Mouse (Mus musculus) midbrain, embryonic 14.5 days (tissue): ENCODE measurements around the gene Tmem206. TPM values are rescaled to one million over a fixed set of nuclear protein-coding genes. Genes with fewer than 3 reads are reported as not detected.

Experiments
- ATAC-seq: fragments of 200-750 bp; cut with Nextera tagmentation; 2 replicates; pipeline ENCODE4 v1.8.0; 2017; ENCODE audit warnings: moderate number of reproducible peaks, moderate library complexity; ENCODE audit not compliant: low FRiP score, low TSS enrichment
- DNase-seq: peaks from one replicate; pipeline ENCODE4 v3.0.0-alpha.2; 2015
- H3K27ac ChIP-seq: fragments of 300-500 bp; sonication (generic); replicated peaks from 2 replicates; pipeline ENCODE4 v1.5.1; 2014; ENCODE audit warnings: mild to moderate bottlenecking, low read depth, low read length, moderate library complexity
- H3K27me3 ChIP-seq: fragments of 300-500 bp; sonication (generic); 2 replicates; pipeline ENCODE4 v1.6.1; 2014; ENCODE audit warnings: low read length, control low read depth, mixed read lengths; ENCODE audit not compliant: control insufficient read depth, insufficient read depth
- H3K36me3 ChIP-seq: fragments of 300-500 bp; sonication (generic); 2 replicates; pipeline ENCODE4 v1.6.1; 2014; ENCODE audit warnings: low read length, control low read depth; ENCODE audit not compliant: control insufficient read depth, insufficient read depth
- H3K4me1 ChIP-seq: fragments of 300-500 bp; sonication (generic); 2 replicates; pipeline ENCODE4 v1.6.1; 2014; ENCODE audit warnings: mild to moderate bottlenecking, antibody characterized with exemption, low read length, control low read depth; ENCODE audit not compliant: control insufficient read depth, insufficient read depth
- H3K4me2 ChIP-seq: fragments of 300-500 bp; sonication (generic); 2 replicates; pipeline ENCODE4 v1.6.1; 2014; ENCODE audit warnings: mild to moderate bottlenecking, low read length, moderate library complexity
- H3K4me3 ChIP-seq: fragments of 300-500 bp; sonication (generic); replicated peaks from 2 replicates; pipeline ENCODE4 v1.5.1; 2014; ENCODE audit warnings: low read depth, low read length
- H3K9ac ChIP-seq: fragments of 300-500 bp; sonication (generic); replicated peaks from 2 replicates; pipeline ENCODE4 v1.6.1; 2014; ENCODE audit warnings: mild to moderate bottlenecking, low read length, moderate library complexity
- H3K9me3 ChIP-seq: fragments of 300-500 bp; sonication (generic); 2 replicates; pipeline ENCODE4 v1.6.1; 2016; ENCODE audit warnings: low read length, control low read depth, mixed read lengths; ENCODE audit not compliant: control insufficient read depth
- WGBS: fragments of 180-500 bp; shearing (Covaris S2); extraction: QIAGEN DNeasy Blood & Tissue Kit; methylation state at CpG from one replicate; pipeline ENCODE4 v1.1.7; 2014; 5-methylcytosine and 5-hydroxymethylcytosine counted together
- polyA plus RNA-seq: library from polyadenylated mRNA; unstranded; fragments of >200 nt; fragmentation: Nextera tagmentation; extraction: Ambion mirVana; gene quantifications from 2 replicates; pipeline ENCODE4 v1.2.1, GENCODE M21; 2014

Tmem206 gene
- 41.1 and 47.1 TPM in 2 replicates for polyA plus RNA-seq

DNA sequence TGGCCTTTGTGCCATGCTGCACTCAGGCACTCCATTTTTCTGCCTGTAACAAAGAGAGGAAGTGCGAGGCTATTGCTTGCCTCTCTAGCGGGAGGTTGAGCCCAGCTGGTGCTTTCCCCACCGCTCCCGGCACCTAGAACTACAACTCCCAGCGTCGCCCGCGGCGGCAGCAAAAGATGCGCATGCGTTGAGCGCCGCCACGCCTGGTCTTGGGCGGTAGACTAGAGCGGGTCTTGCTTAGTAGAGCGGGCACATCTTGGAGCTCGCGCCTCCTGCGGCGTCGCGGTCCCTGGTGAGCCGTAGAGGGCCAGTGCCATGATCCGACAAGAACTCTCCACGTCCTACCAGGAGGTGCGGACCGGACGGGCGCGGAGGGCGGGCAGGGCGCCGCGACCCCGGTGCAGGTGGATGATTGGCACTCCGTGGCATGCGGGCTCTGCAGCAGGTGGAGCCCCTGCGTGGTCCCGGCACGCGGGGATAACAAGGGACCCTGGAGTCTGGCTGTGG is at the start of gene Tmem206:
Gene Tmem206, plus strand, starts transcription at position 187 of the 507 bp plus-strand sequence.
- H3K4me1 ChIP-seq, result peaks cover 22% of the 10 kb centered on the region
- peak; percentile 94 for ATAC-seq
- H3K4me2 ChIP-seq, result peak within 1 kb of the TSS; percentile 82
- peak; percentile 99 for DNase-seq
- H3K9me3 ChIP-seq, result no peaks in the 10 kb centered on the region
- peak within 1 kb of the TSS; percentile 86 for H3K9ac ChIP-seq
- peak within 1 kb of the TSS; percentile 82 for H3K4me3 ChIP-seq
- WGBS, result under 1% methylated on average over 42 of the region's 42 CpGs
- H3K36me3 ChIP-seq, result peaks cover 4% of the 10 kb centered on the region
- no peaks in the 10 kb centered on the region for H3K27me3 ChIP-seq
- H3K27ac ChIP-seq, result peak within 1 kb of the TSS; percentile 90

DNA sequence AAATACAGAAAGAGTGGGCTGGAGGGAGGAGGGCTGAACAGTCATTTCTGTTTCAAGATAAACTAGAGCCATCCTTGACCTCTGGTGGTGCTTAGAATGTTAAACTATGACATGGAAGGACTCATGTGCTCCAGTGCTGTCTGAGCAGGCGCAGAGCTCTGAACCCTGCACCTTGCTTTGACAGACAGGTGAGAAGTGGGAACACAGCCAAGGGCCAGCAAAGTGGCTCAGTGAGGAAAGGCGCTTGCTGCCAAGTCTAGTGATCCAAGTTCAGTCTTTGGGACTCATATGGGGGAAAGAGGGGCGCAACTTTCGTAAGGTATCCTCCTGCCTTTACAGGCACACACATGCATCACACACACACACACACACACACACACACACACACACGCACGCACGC is 49.5 kb upstream of the Tmem206 start:
- no peak overlapping the region for H3K4me2 ChIP-seq
- no peaks in the 10 kb centered on the region for H3K4me1 ChIP-seq
- no peaks in the 10 kb centered on the region for H3K36me3 ChIP-seq
- WGBS, result 91% methylated on average over 7 of the region's 7 CpGs
- no peak for DNase-seq
- no peak for ATAC-seq
- H3K4me3 ChIP-seq, result no peak overlapping the region
- H3K27ac ChIP-seq, result no peak overlapping the region
- H3K9ac ChIP-seq, result no peak overlapping the region
- H3K9me3 ChIP-seq, result no peaks in the 10 kb centered on the region
- no peaks in the 10 kb centered on the region for H3K27me3 ChIP-seq

DNA sequence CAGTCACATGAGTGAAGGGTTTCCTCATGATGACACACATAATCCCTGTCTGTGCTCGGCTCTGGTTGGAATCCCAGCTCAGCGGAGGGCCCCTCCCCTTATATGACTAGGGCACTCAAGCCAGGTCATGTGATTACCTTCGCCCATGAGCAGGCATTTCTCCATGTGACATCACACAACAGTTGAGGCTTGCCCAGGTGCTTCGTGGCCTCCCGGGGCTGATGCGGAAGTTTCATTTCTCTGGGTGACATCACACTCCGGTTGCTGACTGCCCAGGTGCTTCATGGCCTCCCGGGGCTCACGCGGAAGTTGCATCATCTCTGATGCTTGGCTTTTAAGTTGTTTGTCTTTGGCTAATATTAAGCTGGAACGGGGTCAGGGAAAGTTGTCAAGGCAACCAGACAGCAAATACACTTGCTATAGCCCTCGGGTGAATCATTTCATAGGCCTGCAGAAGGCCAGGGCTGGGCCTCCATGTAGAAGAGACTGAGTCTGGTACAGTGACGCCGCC is 48.1 kb upstream of the Tmem206 start:
- DNase-seq (no peak), ATAC-seq (no peak)
- Histone ChIP-seq H3K27me3 (no peaks in the 10 kb centered on the region), H3K9me3 (no peaks in the 10 kb centered on the region), H3K4me3 (no peak overlapping the region), H3K4me1 (no peaks in the 10 kb centered on the region), H3K27ac (no peak overlapping the region), H3K4me2 (no peak overlapping the region), H3K36me3 (no peaks in the 10 kb centered on the region), H3K9ac (no peak overlapping the region)
- WGBS, result 78% methylated on average over 14 of the region's 14 CpGs

DNA sequence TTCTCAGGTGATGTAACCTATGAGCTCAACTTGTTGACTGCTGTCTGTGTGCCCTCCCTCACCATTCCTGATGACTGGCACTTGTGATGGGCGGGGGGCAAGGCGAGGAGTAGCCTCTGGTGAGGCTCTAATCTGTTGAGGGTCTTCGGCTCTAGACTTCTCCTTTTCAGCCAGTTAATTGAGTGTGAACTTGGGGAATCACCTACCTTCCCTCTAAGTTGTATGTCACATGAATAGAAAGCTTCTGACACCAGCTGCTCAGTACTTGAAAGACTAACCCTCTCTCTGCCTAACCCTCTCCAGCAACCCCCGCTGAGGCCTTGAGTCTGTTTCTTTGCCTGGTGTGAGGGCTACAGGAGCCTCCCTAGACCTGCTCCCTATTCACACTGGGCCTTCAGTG is 47.4 kb upstream of the Tmem206 start:
- no peak overlapping the region for H3K27ac ChIP-seq
- DNase-seq (no peak), ATAC-seq (no peak)
- WGBS, result 83% methylated on average over 4 of the region's 4 CpGs
- H3K4me1 ChIP-seq, result no peaks in the 10 kb centered on the region
- H3K27me3 ChIP-seq, result no peaks in the 10 kb centered on the region
- no peak overlapping the region for H3K4me3 ChIP-seq
- H3K9ac ChIP-seq, result no peak overlapping the region
- no peaks in the 10 kb centered on the region for H3K9me3 ChIP-seq
- H3K36me3 ChIP-seq, result no peaks in the 10 kb centered on the region
- no peak overlapping the region for H3K4me2 ChIP-seq

DNA sequence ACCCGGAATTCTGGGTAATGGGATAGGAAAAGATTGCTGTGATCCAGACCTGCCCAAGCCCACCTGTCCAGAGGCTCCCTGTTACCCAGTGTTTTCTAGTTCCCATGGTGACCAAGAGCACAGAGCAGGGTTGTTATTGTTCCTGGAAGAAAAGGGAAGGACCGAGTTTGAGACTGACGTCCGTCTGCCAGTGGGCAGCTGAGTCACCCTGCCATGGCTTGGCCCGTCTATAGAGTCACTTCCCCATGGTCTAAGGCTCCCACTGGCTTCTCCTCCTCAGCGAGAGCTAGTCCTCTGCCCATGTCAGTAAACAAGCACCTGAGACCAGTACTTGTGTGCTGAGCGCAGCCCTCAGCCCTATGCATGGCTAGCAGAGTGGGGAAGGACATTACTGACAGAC is 44.5 kb upstream of the Tmem206 start:
- Histone ChIP-seq H3K27me3 (no peaks in the 10 kb centered on the region), H3K36me3 (no peaks in the 10 kb centered on the region), H3K27ac (no peak overlapping the region), H3K9me3 (no peaks in the 10 kb centered on the region), H3K4me3 (no peak overlapping the region), H3K4me2 (no peak overlapping the region), H3K9ac (no peak overlapping the region), H3K4me1 (no peaks in the 10 kb centered on the region)
- no peak for DNase-seq
- no peak for ATAC-seq
- 54% methylated on average over 7 of the region's 7 CpGs for WGBS

DNA sequence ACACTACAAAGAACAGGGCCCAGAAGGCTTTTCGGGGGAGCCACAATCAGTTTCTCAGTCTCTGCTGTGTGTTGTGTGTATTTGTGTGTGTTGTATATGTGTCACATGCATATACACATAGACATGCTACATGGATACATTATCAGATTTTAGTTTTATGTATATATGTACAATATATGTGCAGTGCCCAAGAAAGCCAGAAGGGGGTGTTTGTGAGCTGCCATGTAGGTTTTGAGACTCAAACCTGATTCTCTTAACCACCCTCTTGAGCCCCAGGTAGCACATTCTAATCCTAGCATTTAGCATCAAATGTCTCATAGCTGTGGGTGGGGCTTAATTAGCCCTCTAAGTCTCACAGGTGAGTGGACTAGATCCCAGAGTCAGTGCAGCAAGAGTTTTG is 43.4 kb upstream of the Tmem206 start:
- Histone ChIP-seq H3K4me3 (no peak overlapping the region), H3K27me3 (no peaks in the 10 kb centered on the region), H3K9ac (no peak overlapping the region), H3K4me1 (no peaks in the 10 kb centered on the region), H3K4me2 (no peak overlapping the region), H3K9me3 (no peaks in the 10 kb centered on the region), H3K27ac (no peak overlapping the region), H3K36me3 (no peaks in the 10 kb centered on the region)
- no peak for DNase-seq
- no peak for ATAC-seq
- WGBS, result 97% methylated on average over 1 of the region's 1 CpGs

DNA sequence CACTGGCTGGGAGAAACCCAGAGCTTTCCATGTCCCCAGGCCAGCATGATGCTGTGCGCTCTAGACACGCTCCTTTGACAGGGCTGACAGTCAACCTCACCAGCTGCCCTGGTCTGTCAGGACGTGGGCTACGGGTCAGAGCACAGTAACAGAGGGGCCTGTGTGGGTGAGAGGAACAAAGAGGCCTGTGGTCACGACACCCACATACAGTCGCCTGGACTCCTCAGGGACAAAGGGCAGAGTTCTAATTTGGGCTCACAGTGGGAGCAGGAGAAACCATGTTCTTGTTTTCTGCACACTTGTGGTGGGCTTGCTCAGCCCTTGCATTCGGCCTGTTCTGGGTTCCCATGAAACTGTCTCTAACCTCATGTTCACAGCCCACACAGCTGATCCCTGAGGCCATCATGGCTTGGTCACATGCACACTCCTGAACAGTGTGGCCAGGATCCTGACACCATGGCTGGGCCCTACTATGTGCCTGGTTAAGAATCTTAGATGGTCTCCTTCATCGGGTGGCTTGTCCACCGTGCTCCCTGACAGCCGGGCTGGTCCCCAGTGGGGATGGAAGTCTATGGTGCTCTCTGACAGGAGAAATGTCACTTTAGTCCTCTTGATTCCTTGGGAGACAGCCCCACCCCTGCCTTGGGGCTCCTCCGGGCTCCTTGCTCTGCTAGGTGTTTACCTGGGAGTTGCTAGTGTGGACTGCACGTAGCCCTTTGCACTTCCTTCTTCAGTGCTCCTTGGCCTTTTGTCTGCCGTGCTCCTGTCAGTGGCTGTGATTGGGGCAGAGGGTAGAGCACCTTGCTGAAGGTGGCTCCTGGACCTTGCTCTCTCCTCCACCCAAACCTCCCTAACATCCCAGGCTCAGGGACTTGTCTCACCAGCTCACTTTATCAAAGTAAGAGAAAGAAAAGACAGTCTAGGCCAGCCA is 42.3 kb upstream of the Tmem206 start:
- no peak for ATAC-seq
- H3K4me3 ChIP-seq, result no peak overlapping the region
- no peaks in the 10 kb centered on the region for H3K4me1 ChIP-seq
- no peak for DNase-seq
- H3K27ac ChIP-seq, result no peak overlapping the region
- H3K27me3 ChIP-seq, result no peaks in the 10 kb centered on the region
- H3K9ac ChIP-seq, result no peak overlapping the region
- no peaks in the 10 kb centered on the region for H3K9me3 ChIP-seq
- no peaks in the 10 kb centered on the region for H3K36me3 ChIP-seq
- H3K4me2 ChIP-seq, result no peak overlapping the region
- WGBS, result 80% methylated on average over 13 of the region's 13 CpGs

DNA sequence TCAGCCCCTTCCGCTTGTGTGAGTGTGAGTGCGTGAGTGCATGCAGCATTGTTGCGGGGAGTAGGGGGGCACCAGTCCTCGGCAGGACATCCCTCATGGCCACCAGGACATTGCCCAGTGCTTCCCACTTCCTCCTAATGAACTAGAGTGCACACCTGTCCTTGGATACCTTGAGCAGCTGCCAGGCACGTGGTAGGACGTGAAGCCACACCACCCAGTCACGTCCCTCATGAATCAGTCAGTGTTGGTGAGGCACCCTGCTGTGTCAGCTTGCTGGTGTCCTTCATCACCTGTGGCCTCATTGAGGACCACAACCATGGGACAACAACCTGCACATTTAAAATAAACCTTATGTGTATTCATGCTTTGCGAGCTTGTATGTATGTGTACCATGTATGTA is 41.2 kb upstream of the Tmem206 start:
- no peak overlapping the region for H3K4me3 ChIP-seq
- no peaks in the 10 kb centered on the region for H3K9me3 ChIP-seq
- no peak overlapping the region for H3K27ac ChIP-seq
- DNase-seq (no peak), ATAC-seq (no peak)
- H3K36me3 ChIP-seq, result no peaks in the 10 kb centered on the region
- H3K4me1 ChIP-seq, result no peaks in the 10 kb centered on the region
- H3K9ac ChIP-seq, result no peak overlapping the region
- no peak overlapping the region for H3K4me2 ChIP-seq
- WGBS, result 87% methylated on average over 8 of the region's 8 CpGs
- no peaks in the 10 kb centered on the region for H3K27me3 ChIP-seq

DNA sequence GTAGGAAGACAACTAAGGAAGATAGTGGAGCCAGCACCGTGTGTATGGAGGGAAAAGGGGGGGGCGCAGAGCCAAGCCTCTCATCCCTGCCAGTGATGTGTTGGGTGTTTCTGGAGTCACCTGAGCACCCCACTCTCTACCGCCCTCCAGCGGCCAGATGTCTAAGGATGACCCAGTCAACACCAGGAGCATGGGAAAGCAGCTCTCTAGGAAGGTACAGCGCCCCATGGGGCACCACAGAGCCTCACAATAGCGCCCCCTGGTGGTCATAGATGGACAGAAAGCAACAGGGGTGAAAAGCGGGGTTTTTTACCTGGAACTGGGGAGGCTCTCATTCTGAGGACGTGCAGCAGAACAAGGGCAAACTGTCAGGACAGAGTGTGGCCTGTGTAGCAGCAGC is 37.0 kb upstream of the Tmem206 start:
- H3K36me3 ChIP-seq, result no peaks in the 10 kb centered on the region
- DNase-seq, result peak; percentile 26
- H3K4me2 ChIP-seq, result no peak overlapping the region
- no peak overlapping the region for H3K4me3 ChIP-seq
- H3K27ac ChIP-seq, result no peak overlapping the region
- 37% methylated on average over 8 of the region's 8 CpGs for WGBS
- no peak overlapping the region for H3K9ac ChIP-seq
- H3K4me1 ChIP-seq, result no peaks in the 10 kb centered on the region
- ATAC-seq, result no peak
- no peaks in the 10 kb centered on the region for H3K27me3 ChIP-seq
- no peaks in the 10 kb centered on the region for H3K9me3 ChIP-seq
